Mouse (Mus musculus): ENCODE data around the gene Plekhb1. TPM values are rescaled to one million over a fixed set of nuclear protein-coding genes. Genes with fewer than 3 reads are reported as not detected.

The Plekhb1 gene
- polyA plus RNA-seq, 1 experiment from 2014 or later: 16.2 TPM

DNA sequence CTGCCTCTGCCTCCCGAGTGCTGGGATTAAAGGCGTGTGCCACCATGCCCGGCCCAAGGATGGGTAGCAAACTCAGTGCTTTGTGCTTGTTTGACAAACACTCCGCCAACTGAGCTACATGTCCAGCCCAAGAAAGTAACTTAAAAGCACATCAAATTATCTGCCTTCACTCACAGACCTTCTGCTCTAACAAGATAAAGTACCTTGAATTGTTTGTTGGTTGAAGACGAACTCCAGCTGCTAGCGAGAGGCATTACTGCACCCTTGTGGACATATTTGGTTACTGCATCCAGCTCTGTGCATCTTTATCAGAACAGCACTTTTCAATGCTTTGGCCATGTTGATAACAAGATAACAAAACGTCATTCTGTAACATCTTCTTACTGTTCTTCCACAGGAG, 22.3 kb upstream of the Plekhb1 start:
- Histone ChIP-seq H3K36me3 (ENCODE audit: control insufficient read depth, insufficient read depth, low read length) (no peaks in the 10 kb centered on the region), H3K9me3 (ENCODE audit: control insufficient read depth, low read length) (no peaks in the 10 kb centered on the region), H3K4me1 (replicated peaks; ENCODE audit: control insufficient read depth, insufficient read depth, low read length) (no peaks in the 10 kb centered on the region), H3K4me2 (ENCODE audit: low read length) (no peak overlapping the region), H3K27ac (ENCODE audit: low read depth) (no peak overlapping the region), H3K27me3 (replicated peaks; ENCODE audit: control insufficient read depth, insufficient read depth, low read length) (no peaks in the 10 kb centered on the region), H3K9ac (ENCODE audit: low read length) (no peak overlapping the region), H3K4me3 (ENCODE audit: low read depth, low read length) (no peak overlapping the region)
- no peak for ATAC-seq (replicated peaks; ENCODE audit: low FRiP score, low TSS enrichment, low read depth)
- peak; percentile 74 for DNase-seq (ENCODE audit: low spot score)
- 56% methylated on average over 7 of the region's 7 CpGs for WGBS

DNA sequence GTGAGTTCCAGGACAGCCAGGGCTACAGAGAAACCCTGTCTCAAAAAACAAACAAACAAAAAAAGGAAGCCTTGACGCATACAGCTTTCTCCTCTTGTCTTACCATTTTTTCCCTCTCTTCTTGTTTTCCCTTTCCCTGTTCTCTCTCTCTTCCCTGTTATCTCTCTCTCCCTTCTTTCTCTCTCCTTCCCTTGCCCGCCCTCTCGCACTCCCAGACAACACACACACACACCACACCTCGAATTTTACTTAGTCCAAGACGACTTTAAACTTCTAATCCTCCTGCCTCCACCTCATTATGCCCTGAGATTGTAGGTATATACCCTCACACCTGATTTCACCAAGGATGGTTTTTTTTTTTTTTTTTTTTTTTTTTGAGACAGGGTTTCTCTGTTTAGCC, 21.9 kb upstream of the Plekhb1 start:
- Histone ChIP-seq H3K36me3 (ENCODE audit: control insufficient read depth, insufficient read depth, low read length) (no peaks in the 10 kb centered on the region), H3K9ac (ENCODE audit: low read length) (no peak overlapping the region), H3K4me1 (replicated peaks; ENCODE audit: control insufficient read depth, insufficient read depth, low read length) (no peaks in the 10 kb centered on the region), H3K4me2 (ENCODE audit: low read length) (no peak overlapping the region), H3K27me3 (replicated peaks; ENCODE audit: control insufficient read depth, insufficient read depth, low read length) (no peaks in the 10 kb centered on the region), H3K27ac (ENCODE audit: low read depth) (no peak overlapping the region), H3K9me3 (ENCODE audit: control insufficient read depth, low read length) (no peaks in the 10 kb centered on the region), H3K4me3 (ENCODE audit: low read depth, low read length) (no peak overlapping the region)
- ATAC-seq (replicated peaks; ENCODE audit: low FRiP score, low TSS enrichment, low read depth) (no peak), DNase-seq (ENCODE audit: low spot score) (no peak)
- WGBS: 71% methylated on average over 5 of the region's 5 CpGs

DNA sequence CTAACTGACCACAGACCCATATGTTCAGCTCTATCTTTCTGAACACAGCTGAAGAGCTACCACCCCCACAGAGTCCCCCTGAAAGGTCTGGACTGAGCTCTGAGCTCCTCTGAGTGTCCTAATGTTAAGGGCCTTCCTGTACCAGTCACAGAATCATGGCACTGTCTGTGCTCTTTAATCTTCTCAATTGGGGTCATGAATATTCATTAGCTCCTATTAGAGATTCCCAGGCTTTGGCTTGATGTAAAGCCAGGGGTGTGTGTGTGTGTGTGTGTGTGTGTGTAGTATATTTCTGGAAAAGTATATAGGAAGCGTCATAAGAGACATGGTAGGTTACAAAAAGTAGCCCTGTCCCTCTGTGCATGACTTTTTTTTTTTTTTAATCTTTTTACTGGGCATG, 21.0 kb upstream of the Plekhb1 start:
- ATAC-seq (replicated peaks; ENCODE audit: low FRiP score, low TSS enrichment, low read depth) (no peak), DNase-seq (ENCODE audit: low spot score) (no peak)
- H3K27me3 ChIP-seq (replicated peaks; ENCODE audit: control insufficient read depth, insufficient read depth, low read length): no peaks in the 10 kb centered on the region
- H3K4me1 ChIP-seq (replicated peaks; ENCODE audit: control insufficient read depth, insufficient read depth, low read length): no peaks in the 10 kb centered on the region
- H3K9me3 ChIP-seq (ENCODE audit: control insufficient read depth, low read length): no peaks in the 10 kb centered on the region
- H3K27ac ChIP-seq (ENCODE audit: low read depth): no peak overlapping the region
- H3K9ac ChIP-seq (ENCODE audit: low read length): no peak overlapping the region
- H3K36me3 ChIP-seq (ENCODE audit: control insufficient read depth, insufficient read depth, low read length): no peaks in the 10 kb centered on the region
- 85% methylated on average over 1 of the region's 1 CpGs for WGBS
- no peak overlapping the region for H3K4me2 ChIP-seq (ENCODE audit: low read length)
- no peak overlapping the region for H3K4me3 ChIP-seq (ENCODE audit: low read depth, low read length)

DNA sequence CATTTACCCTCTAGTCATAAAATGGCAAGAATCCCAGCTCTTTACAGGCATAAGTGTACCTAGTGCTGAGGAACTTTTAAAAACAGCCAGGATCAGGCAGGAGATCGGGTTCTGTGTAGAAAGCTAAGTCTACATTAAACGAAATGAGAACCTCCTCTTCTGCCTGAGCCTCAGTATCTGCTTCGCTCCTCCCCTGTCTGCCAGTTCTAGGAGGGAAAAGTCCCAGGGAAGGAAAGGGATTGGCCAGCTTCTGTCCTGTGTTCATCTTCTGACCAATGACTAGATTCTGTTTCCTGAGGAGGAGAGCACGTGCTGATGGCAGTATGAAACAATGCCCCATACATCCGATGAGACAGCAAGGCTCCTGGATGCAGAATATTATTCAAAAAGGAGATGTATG, 18.9 kb upstream of the Plekhb1 start:
- Histone ChIP-seq H3K4me1 (replicated peaks; ENCODE audit: control insufficient read depth, insufficient read depth, low read length) (no peaks in the 10 kb centered on the region), H3K9me3 (ENCODE audit: control insufficient read depth, low read length) (no peaks in the 10 kb centered on the region), H3K36me3 (ENCODE audit: control insufficient read depth, insufficient read depth, low read length) (no peaks in the 10 kb centered on the region), H3K9ac (ENCODE audit: low read length) (no peak overlapping the region), H3K4me3 (ENCODE audit: low read depth, low read length) (no peak overlapping the region), H3K27ac (ENCODE audit: low read depth) (no peak overlapping the region), H3K4me2 (ENCODE audit: low read length) (no peak overlapping the region), H3K27me3 (replicated peaks; ENCODE audit: control insufficient read depth, insufficient read depth, low read length) (no peaks in the 10 kb centered on the region)
- 41% methylated on average over 5 of the region's 5 CpGs for WGBS
- DNase-seq (ENCODE audit: low spot score): no peak
- ATAC-seq (replicated peaks; ENCODE audit: low FRiP score, low TSS enrichment, low read depth): no peak

DNA sequence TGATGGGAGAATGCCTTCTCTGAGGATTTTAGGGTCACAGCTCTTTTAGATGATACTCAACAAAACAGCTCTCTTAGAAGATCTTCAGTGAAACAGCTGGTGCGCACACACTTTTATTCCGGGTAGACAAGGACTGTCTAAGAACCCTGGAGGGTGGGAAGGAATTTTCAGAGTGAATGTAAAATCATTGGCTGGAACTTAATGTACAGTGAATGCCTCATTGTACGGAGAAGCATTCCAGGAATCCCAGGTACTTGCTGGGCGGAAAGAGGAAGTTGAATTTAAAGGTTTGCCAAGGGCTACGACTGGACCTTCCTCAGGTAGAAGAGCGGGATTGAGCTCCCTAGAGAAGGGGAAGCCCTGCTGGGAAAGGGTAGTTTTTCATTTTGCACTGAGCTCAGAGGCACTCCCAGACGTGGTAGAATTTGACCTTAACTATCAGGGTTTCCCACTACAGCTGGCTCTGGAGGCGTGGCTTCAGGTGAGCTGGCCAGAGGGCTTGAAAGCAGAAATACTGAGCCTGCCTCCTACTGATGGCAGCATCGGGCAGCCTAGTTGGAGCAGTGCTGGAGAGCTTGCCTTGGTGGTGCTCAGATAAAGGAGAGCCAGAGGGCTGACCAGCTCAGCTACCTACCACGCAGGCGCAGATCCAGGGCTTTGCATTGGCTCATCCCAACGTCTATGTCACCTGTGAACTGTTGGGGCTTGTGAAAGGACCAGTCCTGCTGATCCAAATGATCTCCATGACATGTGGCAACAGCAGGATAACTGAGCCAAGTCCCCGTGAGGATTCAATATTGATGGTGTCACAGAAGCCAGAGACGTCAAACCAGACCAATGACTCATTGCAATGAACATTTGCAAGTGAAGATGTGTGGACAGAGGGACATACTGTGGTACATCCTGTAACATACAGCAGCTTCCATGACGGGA, 17.0 kb upstream of the Plekhb1 start:
- no peak overlapping the region for H3K27ac ChIP-seq (ENCODE audit: low read depth)
- WGBS: 62% methylated on average over 15 of the region's 15 CpGs
- H3K4me2 ChIP-seq (ENCODE audit: low read length): no peak overlapping the region
- H3K27me3 ChIP-seq (replicated peaks; ENCODE audit: control insufficient read depth, insufficient read depth, low read length): no peaks in the 10 kb centered on the region
- peak; percentile 40; the same call in 1 of the 2 replicates for ATAC-seq (replicated peaks; ENCODE audit: low FRiP score, low TSS enrichment, low read depth)
- H3K4me3 ChIP-seq (ENCODE audit: low read depth, low read length): no peak overlapping the region
- H3K9ac ChIP-seq (ENCODE audit: low read length): no peak overlapping the region
- H3K36me3 ChIP-seq (ENCODE audit: control insufficient read depth, insufficient read depth, low read length): no peaks in the 10 kb centered on the region
- no peaks in the 10 kb centered on the region for H3K4me1 ChIP-seq (replicated peaks; ENCODE audit: control insufficient read depth, insufficient read depth, low read length)
- DNase-seq (ENCODE audit: low spot score): no peak
- H3K9me3 ChIP-seq (ENCODE audit: control insufficient read depth, low read length): no peaks in the 10 kb centered on the region

DNA sequence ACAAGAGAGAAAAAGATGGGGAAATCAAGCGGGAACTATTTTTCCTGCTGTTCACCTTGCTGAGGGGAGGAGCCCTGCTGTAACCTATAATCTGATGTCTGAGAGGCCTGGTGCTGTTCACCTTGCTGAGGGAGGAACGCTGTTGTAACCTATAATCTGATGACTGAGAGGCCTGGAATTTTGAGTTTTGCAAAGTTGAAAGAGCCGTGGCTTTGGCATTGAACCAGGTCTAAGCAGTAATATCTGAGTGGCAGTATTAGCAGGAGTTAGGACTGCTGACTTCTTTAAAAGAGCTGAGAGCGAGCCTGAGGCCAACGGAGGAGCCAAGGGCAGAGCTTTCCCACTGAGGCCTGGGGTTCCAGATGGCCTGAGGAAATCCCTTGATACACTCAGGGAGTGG, 15.8 kb upstream of the Plekhb1 start:
- Histone ChIP-seq H3K9me3 (ENCODE audit: control insufficient read depth, low read length) (no peaks in the 10 kb centered on the region), H3K9ac (ENCODE audit: low read length) (no peak overlapping the region), H3K36me3 (ENCODE audit: control insufficient read depth, insufficient read depth, low read length) (no peaks in the 10 kb centered on the region), H3K27me3 (replicated peaks; ENCODE audit: control insufficient read depth, insufficient read depth, low read length) (no peaks in the 10 kb centered on the region), H3K4me3 (ENCODE audit: low read depth, low read length) (no peak overlapping the region), H3K27ac (ENCODE audit: low read depth) (no peak overlapping the region), H3K4me1 (replicated peaks; ENCODE audit: control insufficient read depth, insufficient read depth, low read length) (no peaks in the 10 kb centered on the region), H3K4me2 (ENCODE audit: low read length) (no peak overlapping the region)
- 88% methylated on average over 5 of the region's 5 CpGs for WGBS
- no peak for DNase-seq (ENCODE audit: low spot score)
- ATAC-seq (replicated peaks; ENCODE audit: low FRiP score, low TSS enrichment, low read depth): no peak

DNA sequence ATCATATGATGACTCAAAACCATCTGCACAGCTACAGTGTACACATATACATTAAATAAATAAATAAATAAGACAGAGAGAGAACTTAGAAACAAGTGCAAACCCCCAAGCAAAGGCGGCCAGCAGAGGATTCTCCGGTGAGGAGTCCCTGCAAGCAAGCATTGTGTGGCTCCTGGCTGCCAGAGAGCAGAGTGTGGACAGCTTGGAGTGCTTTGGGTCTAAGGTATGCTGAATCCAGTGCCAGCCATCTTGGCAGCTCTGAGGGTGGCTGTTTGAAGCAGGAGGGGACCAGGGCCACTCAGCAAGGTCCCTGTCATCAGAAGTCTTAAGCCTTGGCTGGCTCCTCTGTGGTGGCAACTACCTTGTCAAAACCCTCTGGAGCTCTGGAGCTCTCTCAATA, 12.7 kb upstream of the Plekhb1 start:
- DNase-seq (ENCODE audit: low spot score) (no peak), ATAC-seq (replicated peaks; ENCODE audit: low FRiP score, low TSS enrichment, low read depth) (no peak)
- Histone ChIP-seq H3K27ac (ENCODE audit: low read depth) (no peak overlapping the region), H3K4me3 (ENCODE audit: low read depth, low read length) (no peak overlapping the region), H3K4me1 (replicated peaks; ENCODE audit: control insufficient read depth, insufficient read depth, low read length) (no peaks in the 10 kb centered on the region), H3K9ac (ENCODE audit: low read length) (no peak overlapping the region), H3K4me2 (ENCODE audit: low read length) (no peak overlapping the region), H3K27me3 (replicated peaks; ENCODE audit: control insufficient read depth, insufficient read depth, low read length) (no peaks in the 10 kb centered on the region), H3K9me3 (ENCODE audit: control insufficient read depth, low read length) (no peaks in the 10 kb centered on the region), H3K36me3 (ENCODE audit: control insufficient read depth, insufficient read depth, low read length) (no peaks in the 10 kb centered on the region)
- 94% methylated on average over 2 of the region's 2 CpGs for WGBS

DNA sequence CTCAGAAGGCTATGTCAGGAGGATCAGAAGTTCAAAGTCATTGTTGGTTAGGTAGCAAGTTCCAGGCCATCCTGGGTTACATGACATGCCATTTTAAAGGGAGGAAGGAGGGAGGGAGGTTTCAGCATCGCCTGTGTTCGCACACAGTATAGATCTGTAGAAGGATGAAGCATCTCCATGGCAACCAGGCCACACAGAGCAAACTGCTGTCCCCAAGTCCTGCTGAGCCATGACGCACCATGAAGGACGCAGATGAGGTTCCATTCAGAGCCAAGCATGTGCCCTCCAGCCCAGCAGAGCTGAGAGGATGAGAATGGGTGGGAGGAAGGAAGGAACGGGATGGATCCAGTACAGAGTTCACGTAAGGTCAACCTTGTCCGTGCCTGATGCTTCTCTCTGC, 11.2 kb upstream of the Plekhb1 start:
- Histone ChIP-seq H3K27me3 (replicated peaks; ENCODE audit: control insufficient read depth, insufficient read depth, low read length) (no peaks in the 10 kb centered on the region), H3K27ac (ENCODE audit: low read depth) (no peak overlapping the region), H3K9me3 (ENCODE audit: control insufficient read depth, low read length) (no peaks in the 10 kb centered on the region), H3K4me3 (ENCODE audit: low read depth, low read length) (no peak overlapping the region), H3K4me1 (replicated peaks; ENCODE audit: control insufficient read depth, insufficient read depth, low read length) (no peaks in the 10 kb centered on the region), H3K36me3 (ENCODE audit: control insufficient read depth, insufficient read depth, low read length) (no peaks in the 10 kb centered on the region), H3K9ac (ENCODE audit: low read length) (no peak overlapping the region), H3K4me2 (ENCODE audit: low read length) (no peak overlapping the region)
- WGBS: 80% methylated on average over 7 of the region's 7 CpGs
- DNase-seq (ENCODE audit: low spot score) (no peak), ATAC-seq (replicated peaks; ENCODE audit: low FRiP score, low TSS enrichment, low read depth) (no peak)

DNA sequence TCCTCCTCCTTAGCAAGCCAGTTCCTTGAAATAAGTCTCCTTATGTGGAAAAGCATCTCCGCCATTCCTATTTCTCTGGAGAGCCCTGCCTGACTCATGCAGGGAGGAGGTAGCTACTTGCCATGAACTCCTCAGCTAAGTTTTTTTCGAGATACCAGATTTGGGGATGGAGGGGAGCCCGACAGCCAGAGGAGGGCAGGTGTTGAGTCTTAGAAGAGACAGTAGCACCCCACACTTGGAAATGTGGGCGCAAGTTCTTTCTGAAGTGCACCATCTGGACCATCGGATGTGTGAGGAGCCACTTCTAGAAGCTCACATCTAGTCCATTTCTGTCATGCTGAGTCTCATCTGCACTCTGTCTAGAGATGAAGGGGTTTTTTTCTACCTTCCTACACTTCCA, 8.4 kb upstream of the Plekhb1 start:
- H3K4me2 ChIP-seq (ENCODE audit: low read length): no peak overlapping the region
- no peaks in the 10 kb centered on the region for H3K9me3 ChIP-seq (ENCODE audit: control insufficient read depth, low read length)
- H3K4me1 ChIP-seq (replicated peaks; ENCODE audit: control insufficient read depth, insufficient read depth, low read length): no peaks in the 10 kb centered on the region
- no peaks in the 10 kb centered on the region for H3K36me3 ChIP-seq (ENCODE audit: control insufficient read depth, insufficient read depth, low read length)
- H3K27me3 ChIP-seq (replicated peaks; ENCODE audit: control insufficient read depth, insufficient read depth, low read length): no peaks in the 10 kb centered on the region
- H3K4me3 ChIP-seq (ENCODE audit: low read depth, low read length): no peak overlapping the region
- H3K9ac ChIP-seq (ENCODE audit: low read length): no peak overlapping the region
- 83% methylated on average over 5 of the region's 5 CpGs for WGBS
- DNase-seq (ENCODE audit: low spot score) (no peak), ATAC-seq (replicated peaks; ENCODE audit: low FRiP score, low TSS enrichment, low read depth) (no peak)
- no peak overlapping the region for H3K27ac ChIP-seq (ENCODE audit: low read depth)

Data from intestine, embryonic 14.5 days (tissue).